Mouse (Mus musculus) naive thymus-derived CD4-positive, alpha-beta T cell, adult 2 months (primary cell): ENCODE measurements at regions not wholly inside any gene's neighbourhood (a gene's known extent, or its start where the extent isn't known, plus 50 kb on each side); places are given as distances from the start of the nearest gene placed in this dataset.

Experiments
- DNase-seq: peaks from one replicate; pipeline ENCODE4 v3.0.0-alpha.2; 2011; ENCODE audit warnings: low read depth

DNA sequence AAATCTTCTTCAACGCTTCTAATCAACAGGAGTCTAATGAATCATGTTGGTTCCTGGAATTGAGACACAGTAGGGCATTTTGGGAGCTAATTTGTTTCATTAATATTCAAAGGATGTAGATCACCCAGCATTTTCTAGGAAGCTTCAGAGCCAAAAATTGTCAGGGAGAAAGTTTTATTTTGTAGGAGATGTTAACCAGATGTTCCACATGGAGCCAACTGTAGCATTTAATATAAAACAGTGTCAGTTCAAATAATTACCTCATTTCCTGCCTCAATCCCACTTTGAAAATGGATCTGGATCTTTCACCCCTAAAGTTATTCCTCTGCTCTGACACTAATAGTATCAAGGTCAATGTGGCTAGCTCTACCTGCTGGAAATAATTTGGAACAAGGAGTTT, 389.6 kb upstream of the Lmcd1 start:
- no peak for DNase-seq

DNA sequence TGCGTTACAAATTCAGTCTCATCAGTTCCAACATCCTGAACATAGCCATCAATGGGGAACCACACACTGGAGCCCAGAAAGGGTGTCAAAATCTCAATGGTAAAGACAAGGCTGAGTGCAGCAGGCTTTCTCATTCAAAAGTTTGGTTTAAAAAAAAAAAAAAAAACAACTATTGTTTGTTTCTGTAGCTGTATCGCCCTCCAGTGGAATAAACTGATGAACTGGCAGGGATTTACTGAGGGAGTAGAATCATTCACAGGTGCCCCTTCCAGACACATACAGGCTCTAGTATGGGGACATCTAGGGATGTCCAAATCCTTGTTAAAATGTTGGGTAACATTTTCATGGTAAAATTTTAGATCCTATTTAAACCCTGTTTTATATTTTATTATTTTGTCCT, 361.6 kb upstream of the Lmcd1 start:
- DNase-seq = no peak

DNA sequence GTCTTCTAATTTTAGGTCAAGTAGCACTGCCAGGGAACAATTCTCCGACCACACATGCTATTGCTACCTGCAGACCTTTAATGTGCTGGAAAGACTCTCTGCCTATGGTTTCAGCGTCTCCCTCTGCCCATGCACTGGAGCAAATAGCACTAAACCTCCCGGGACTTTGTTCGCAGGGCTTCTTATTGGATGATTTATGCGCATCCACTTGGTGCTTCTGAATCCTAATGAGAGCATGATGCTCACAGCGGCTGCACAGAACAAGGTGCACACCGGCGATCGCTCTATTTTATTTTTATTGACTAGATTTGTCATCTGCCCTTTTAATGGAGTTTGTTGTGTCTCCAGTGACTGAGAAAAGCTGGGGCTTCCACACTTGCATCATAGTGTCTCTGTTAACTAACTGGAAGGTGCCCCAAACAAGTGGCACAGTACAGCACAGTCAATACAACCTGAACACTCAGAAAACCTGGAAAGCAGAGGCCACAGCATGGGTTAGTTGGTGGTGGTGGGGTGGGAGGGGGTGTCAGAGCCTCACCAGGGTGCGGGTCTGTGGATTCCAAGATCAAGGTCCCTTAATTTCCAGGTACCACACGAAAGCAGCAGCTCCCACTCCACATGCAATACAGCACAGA, 359.7 kb upstream of the Lmcd1 start:
- DNase-seq = no peak

DNA sequence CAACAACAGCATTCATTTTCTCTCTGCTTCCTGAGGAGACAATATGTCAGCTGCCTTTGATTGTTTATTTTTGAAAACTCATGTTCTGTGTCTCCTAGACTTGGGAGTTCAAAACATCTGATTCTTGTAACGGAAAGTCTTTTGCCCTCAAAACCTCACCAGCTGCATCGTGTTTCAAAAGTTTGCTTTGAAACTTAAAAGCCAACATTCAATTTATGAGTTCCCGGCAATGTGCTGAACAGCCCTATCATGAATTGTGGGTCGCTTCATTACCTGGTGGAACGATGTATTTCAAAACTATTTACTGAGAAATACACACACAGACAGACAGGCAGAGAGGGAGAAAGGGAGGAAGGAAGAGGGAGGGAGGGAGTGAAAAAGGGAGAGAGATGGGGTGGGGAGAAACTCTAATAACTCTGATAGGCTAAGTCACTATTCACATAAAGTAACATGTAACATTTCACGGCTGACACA, 356.3 kb upstream of the Lmcd1 start:
- DNase-seq = no peak

DNA sequence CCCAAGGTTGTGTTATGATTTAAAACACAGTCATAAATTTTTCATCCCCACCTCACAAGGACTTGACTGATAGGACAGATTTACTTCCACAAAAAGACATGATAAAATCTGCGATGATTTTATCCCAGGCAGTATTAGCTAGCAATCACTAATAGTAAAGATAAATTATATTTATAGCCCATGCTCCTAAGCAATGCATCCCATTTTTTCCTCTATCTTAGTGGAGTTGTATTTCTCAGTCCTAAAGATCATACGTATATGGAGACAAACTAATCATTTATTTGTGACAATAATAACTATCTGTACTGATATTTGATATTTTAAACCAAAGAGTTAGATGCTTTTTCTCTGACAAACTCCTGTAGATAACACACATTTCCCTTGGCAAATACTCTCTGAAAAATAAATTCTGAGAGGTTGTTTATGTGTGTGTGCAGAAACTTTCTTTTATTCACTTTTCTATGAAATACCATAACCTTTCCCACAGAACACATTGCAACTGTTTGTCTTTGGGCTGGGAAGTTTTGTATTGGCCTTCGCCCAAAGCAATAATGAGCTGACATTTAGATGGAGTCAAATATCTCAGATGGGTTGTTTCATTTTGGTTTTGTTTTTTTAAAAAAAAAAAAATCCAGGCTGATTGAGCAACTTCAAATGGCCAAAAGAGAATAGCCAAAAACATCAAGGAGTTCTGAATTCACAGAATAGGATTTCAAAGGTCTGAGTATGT, 355.5 kb upstream of the Lmcd1 start:
- no peak for DNase-seq

DNA sequence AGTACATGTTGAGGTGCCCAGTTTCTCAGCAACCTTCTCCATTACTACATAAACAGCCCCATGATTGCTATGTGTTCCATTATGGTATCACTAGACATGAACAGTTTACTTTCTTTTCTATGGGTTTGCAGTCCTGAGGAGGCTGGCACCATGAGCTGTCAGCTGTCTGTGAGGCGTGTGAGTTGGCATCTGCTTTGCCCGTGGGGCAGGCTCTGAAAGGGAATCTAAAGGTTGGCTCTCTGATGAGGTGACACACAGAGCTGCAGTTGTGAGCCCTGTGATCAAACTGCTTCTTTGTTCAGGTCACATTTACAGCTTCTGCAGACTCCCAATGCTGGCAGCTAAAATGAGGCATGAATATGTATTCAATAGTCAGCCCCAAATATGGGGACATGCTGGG, 341.0 kb upstream of the Lmcd1 start:
- DNase-seq = no peak

DNA sequence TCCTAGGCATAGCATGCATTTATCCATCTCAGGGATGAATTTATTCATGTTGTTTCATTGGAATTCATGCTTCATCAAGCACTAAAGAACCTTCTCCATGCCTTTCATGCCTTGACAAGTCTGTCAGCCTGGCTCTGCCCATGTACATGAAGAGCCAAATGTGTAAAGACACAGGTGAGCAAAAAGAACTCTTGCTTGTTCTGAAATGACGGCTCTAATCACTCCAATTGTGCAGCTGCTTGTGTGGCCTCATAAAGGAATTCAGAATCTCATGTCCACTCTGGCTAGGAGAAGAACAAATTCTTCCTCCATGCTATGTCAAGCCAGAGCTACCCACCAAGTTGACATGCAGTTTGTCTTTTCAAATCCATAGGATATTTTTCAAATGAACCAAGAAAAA, 319.2 kb upstream of the Lmcd1 start:
- DNase-seq = no peak

DNA sequence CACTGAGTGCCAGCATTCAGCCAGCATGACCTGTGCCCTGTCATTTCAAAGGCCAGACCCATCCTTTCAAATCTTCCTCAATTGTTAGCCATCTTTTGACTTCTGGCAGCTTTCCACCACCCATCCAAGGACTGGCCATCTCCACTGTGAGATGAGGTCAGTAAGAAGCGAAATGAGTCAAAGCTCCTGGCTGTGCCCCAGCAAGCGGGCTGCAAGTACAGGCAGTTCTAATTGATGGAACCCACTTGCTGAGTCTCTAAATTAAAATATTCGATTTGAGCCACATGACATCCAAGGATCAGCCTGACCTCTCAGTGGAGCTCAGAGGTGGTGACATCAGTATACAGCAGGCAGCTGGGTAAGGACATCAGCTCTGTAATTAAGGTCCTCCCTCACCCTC, 307.8 kb upstream of the Lmcd1 start:
- DNase-seq = no peak

DNA sequence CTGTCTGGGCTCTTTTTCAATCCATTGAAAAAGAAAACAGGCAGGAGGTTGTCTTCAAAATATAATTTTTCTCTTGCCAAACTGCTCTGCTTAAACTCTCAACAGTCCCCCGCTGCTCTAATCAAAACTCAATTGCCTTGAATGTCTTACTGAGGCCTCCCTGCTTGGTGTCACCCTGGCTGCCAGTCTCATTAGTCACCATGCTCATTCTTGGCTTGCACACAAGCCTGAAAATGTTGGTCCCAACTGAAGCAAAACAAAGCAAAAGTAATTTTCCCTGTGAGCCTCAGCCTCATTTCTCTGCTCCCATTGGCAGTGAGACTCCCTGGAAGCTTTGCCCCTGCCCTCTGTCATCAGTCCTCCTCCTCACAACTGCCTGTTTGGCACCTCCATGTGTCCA, 288.1 kb upstream of the Lmcd1 start:
- DNase-seq = no peak

DNA sequence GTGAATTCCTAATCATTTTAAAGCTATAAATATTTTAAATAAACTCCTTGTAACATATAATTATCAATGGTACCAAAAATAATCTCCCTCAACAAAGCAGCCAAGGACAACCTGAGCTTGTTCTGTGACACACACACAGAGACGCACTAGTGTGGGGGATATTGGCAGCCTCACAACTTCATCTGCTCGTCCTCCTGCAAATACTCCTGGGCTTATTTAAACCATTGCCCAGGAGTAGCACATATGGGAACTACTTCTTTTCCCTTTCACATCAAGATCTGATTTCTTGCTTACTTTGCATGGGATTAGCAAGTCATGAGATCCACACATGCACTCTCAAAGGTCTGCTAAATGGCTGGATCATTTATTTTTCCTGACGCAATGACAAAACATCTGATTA, 277.7 kb upstream of the Lmcd1 start:
- DNase-seq = no peak

DNA sequence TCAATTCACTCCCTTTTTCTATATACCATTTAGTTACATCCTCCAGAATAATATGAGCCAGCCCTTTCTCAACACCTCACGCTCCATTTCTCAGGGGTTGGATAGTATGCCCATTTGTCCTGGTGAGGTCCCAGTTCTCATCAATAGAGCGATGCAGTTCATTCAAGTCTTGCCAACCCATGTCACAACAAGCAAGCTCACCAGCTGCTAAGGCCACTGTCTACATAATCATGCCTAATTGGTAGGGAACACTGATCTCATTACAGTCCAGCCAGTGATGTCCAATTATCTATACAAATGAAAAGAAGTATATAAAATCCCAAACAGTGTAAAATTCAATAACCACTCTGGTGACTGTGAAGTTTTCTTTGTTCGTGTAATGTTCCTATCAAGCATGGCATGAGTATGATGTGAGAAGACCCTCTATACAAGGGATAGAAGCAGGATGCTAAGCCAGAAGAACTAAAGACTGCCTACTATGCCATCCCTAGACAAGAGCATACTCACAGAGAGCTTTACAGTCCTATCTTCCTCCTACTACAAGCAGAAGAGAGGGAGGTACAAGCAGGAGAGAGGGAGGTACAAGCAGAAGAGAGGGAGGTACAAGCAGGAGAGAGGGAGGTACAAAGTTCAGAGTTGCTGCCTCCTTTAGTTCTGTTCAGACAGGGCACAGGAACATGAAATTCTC, 269.6 kb upstream of the Lmcd1 start:
- DNase-seq = no peak

DNA sequence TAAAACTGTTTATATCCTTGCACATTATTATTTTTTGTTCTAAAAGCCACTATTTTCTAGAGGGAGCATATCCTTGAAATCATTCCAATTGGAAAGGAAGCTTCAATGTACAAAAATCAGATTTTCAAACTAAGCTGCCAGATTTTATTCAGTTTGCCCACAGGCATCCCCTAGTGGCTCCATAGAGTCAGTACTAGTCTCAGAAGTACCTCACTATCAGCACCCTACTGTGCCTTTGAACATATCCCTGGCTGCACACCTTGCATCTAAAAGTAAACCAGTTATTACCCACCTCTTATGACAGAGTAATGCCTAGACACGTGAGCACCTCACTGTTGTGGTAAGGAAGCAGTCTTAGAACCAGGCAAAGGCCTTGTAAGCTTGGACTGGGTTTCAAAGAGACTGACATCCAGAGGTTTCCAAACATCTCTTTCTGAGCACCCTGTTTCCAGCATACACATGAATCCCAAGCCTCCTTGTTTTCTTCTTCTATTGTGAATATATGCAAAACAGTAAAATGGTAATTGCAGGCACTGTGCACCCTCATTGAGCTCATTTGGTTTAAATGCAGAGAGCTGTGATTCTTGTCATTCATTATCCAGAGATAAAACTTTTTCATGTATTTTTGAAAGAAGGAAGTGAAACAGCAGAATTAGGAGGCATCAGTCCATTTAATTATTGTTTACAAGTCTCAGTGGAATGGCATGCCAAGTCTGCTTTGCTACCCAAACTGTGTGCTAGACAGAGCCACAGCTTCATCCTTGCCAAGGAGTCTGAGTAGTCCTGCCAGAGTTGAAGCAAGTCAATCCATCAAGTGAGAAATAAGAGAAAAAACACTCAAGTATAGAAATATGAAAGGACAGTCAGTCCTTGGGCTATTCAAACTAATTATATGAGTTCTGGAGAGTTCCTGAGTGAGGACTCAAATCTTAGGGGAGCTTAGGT, 247.0 kb upstream of the Lmcd1 start:
- no peak for DNase-seq

DNA sequence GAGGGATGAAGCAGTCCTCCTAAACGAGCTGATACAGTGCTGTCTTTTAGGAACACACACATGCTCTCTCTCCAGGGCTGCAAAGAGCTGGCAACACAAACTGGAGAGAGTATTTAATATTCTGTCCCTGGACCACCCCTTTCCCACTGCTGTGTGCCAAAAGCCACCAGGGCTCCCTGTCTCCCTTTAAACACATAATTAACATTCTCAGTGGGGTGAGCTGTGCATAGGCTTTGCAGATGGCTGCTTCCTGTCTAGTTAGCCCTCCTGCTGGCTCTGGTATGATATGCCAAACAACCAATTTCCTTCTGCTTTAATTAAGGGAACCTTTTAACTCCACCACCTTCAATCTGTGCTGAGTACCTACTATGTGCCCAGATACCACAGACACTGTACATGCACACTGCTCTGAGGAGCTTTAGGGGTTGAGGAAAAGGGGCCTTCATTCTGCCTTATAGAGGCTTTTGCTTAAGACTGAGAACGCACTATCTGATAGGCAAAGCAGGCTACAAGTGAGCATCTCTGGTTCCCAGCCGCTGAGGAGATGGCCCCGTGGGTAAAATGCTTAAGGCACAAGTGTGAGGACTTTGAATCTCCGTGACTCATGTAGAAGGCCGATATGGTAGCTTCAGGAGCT, 222.9 kb upstream of the Lmcd1 start:
- DNase-seq = no peak

DNA sequence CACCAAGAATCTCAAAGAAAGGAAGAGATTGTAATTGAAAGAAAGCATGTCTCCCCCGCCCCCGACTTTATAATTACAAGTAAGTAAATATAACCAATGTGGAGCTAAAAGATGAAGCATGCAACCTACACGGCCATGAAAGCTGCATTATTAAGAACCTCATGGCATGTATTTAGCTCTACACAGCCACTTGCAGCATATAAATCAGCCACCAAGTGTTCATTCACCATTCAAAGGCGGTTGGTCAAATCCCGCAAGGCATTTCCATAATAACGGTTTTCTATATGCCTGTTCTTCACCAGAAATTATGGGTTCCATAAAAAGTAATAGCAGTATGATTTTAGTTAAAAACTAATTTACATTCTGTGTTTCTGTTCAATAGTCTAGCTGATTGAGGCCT, 221.4 kb upstream of the Lmcd1 start:
- no peak for DNase-seq

DNA sequence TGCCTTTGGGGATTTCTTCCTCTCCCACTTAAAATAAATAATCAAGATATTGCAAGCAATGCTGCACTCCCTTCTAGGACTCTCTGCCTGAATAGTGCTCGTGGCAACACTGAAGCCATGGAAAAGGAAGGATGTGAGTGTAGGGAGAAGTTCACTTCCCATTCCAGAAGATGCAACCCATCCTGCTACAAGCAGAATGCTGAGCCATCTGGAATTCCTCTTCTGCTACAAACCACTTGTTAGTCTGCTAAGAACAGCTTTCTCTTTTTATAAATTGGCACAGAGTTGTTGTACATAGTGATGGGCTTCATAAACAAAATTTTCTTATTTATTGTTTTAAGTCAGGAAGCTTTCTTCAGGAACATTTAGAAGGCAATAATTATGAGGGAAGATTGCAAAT, 215.7 kb upstream of the Lmcd1 start:
- DNase-seq = no peak

DNA sequence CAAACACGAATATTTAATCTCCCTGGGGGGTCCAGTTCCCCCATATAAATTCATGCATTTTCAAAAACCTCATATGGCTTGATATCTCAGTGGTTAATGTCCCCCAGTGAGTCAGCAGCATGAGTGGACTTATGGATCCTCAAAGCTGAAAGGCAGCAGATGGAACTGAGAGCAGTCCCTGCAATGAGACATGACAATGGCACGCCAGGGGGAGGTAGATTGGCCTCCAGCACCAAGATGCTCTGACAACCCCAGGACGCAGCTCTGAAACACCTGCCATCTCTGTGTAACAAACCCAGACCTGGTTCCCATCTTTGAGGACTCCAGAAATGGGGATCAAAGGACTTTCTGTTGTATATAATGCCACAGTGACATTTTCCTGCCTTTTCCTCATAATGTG, 210.6 kb upstream of the Lmcd1 start:
- no peak for DNase-seq

DNA sequence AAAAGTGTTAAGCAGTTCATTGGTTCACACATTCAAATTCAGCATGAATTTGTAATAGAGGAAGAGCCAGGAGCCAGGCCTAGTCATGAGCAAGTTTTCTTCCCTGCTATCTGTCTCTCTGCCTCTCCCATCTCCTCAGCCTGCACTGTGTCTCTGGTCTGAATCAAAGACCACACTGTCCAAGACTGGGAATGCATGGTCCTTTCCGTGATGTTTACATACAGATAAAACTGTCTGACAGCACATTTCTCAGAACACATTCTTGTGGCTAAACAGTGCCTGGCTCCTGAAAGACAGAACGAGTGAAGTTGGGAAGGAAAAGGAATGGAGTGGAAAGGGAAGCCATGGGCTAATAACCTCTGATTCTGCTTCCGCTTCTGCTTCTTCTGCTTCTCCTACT, 183.0 kb upstream of the Lmcd1 start:
- DNase-seq = no peak

DNA sequence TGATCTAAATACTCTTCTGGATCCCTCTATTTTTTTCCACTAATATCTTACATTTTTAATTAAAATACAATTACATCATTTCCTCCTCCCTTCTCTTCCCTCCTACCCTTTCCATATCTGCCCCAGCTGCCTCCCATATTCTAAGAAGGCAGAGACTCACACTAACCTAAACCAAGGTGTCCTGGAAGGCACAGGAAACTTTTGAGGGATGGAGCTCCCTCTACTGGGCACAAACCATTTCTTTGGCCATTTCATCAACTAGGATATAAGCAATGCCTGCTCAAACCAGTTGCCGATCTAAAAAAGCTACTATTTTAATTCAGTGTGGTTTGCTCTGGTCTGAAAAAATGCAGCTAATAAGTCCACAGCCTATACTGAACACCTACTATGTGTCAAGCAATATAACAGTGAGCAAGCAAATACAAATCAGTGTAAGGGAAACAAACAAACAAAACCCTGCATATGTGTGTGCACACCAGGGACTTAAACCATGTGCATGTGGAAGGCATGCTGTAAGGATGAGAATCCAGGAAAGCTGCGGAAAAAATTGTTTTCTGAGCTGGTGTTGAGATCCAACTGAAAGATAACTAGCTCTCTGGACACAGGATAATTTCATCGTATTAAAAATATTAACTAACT, 182.3 kb upstream of the Lmcd1 start:
- DNase-seq = no peak

DNA sequence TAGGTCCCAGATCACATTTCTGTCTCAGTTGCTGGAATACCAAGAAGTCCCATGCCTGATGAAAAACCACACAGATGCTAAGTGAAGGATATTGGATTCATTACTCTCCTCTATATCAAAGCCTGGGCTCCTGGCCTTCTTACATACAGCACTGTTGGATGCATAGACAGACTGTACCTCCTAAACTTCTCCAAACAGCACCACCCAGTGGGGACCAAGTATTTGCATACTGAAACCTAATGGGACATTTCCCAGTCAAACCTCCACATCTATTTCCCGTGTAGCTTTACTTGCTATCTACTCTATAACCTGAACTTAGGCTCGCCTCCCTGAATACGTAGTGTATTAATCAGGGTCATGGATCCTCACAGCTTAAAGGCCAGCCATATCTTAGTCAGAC, 180.3 kb upstream of the Lmcd1 start:
- DNase-seq = no peak

DNA sequence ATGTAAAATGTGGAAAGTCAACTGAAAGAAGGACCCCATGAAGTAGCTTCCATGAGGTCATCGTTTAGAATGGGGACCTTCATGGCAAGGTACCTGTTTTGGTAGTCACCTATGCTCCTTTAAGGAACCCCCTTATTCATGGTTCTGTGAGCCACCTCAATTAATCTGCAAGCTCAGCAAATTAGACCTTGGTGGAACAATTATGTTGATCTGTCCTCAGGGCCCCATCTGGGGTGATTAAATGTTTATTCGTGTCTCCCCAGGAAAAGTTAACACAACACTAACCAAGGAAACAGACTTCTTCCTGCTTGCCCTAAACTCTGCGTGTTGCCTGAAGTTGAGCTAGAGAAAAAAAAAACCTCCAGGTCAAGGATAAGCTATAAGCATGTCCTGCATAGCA, 175.9 kb upstream of the Lmcd1 start:
- no peak for DNase-seq

DNA sequence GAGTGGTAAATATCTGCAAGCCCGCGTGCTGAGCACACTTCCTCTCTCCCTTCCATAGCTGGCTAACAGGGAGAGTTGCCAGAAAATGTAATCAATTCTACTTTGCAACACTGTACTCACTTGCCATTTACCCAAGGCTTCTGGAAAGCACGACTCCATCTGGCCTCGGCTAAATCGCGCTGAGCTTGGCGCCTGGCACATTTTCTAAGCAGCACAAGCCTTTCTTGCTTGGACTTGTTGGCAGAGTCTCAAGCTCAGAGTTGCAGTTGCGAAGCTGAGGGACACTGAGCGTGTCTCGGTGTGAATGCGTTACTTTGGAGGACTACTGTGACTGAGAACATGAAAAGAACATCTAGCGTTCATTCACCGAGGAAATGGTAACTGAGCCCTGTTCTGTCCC, 164.9 kb upstream of the Lmcd1 start:
- no peak for DNase-seq
